Mouse (Mus musculus) liver, embryonic 12.5 days (tissue): ENCODE data around the gene Furin. TPM values are rescaled to one million over a fixed set of nuclear protein-coding genes. Genes with fewer than 3 reads are reported as not detected.
A peak's percentile ranks its signal among the peaks of the same experiment; 100 is the strongest.

Experiments used
- ATAC-seq: fragments of 200-750 bp; cut with Nextera tagmentation; 2 replicates; pipeline ENCODE4 v1.8.0; 2017; ENCODE audit warnings: moderate number of reproducible peaks, mild to moderate bottlenecking, moderate library complexity
- H3K27ac ChIP-seq: fragments of 300-500 bp; sonication (generic); 2 replicates; pipeline ENCODE4 v1.5.1; 2016; ENCODE audit warnings: mild to moderate bottlenecking
- H3K27me3 ChIP-seq: fragments of 300-500 bp; sonication (generic); replicated peaks from 2 replicates; pipeline ENCODE4 v1.6.1; 2016; ENCODE audit warnings: mild to moderate bottlenecking, moderate library complexity
- H3K36me3 ChIP-seq: fragments of 300-500 bp; sonication (generic); 2 replicates; pipeline ENCODE4 v1.6.1; 2016; ENCODE audit warnings: mild to moderate bottlenecking, moderate library complexity
- H3K4me1 ChIP-seq: fragments of 300-500 bp; sonication (generic); 2 replicates; pipeline ENCODE4 v1.6.1; 2016
- H3K4me2 ChIP-seq: fragments of 300-500 bp; sonication (generic); 2 replicates; pipeline ENCODE4 v1.6.1; 2016; ENCODE audit warnings: mild to moderate bottlenecking, moderate library complexity
- H3K4me3 ChIP-seq: fragments of 300-500 bp; sonication (generic); 2 replicates; pipeline ENCODE4 v1.5.1; 2016; ENCODE audit warnings: mild to moderate bottlenecking, moderate library complexity
- H3K9ac ChIP-seq: fragments of 300-500 bp; sonication (generic); 2 replicates; pipeline ENCODE4 v1.6.1; 2016; ENCODE audit warnings: mild to moderate bottlenecking, moderate library complexity
- H3K9me3 ChIP-seq: fragments of 300-500 bp; sonication (generic); replicated peaks from 2 replicates; pipeline ENCODE4 v1.6.1; 2016; ENCODE audit warnings: mild to moderate bottlenecking, moderate library complexity
- WGBS: fragments of 180-500 bp; shearing (Covaris S2); methylation state at CpG from one replicate; pipeline ENCODE4 v1.1.7; 2016; ENCODE audit not compliant: insufficient replicate concordance; 5-methylcytosine and 5-hydroxymethylcytosine counted together
- polyA plus RNA-seq: library from polyadenylated mRNA; unstranded; fragments of >200 nt; fragmentation: Nextera tagmentation; extraction: Ambion mirVana; gene quantifications from 2 replicates; pipeline ENCODE4 v1.2.1, GENCODE M21; 2016

Gene Furin
- polyA plus RNA-seq, 1 experiment from 2014 or later: 5.9 TPM

- no peak for ATAC-seq
- no peaks in the 10 kb centered on the region for H3K27me3 ChIP-seq
- 81% methylated on average over 9 of the region's 9 CpGs for WGBS
Measured at GRCm38 (mm10) chr7:80346173-80346572, 59.1 kb downstream of the Furin start.

DNA sequence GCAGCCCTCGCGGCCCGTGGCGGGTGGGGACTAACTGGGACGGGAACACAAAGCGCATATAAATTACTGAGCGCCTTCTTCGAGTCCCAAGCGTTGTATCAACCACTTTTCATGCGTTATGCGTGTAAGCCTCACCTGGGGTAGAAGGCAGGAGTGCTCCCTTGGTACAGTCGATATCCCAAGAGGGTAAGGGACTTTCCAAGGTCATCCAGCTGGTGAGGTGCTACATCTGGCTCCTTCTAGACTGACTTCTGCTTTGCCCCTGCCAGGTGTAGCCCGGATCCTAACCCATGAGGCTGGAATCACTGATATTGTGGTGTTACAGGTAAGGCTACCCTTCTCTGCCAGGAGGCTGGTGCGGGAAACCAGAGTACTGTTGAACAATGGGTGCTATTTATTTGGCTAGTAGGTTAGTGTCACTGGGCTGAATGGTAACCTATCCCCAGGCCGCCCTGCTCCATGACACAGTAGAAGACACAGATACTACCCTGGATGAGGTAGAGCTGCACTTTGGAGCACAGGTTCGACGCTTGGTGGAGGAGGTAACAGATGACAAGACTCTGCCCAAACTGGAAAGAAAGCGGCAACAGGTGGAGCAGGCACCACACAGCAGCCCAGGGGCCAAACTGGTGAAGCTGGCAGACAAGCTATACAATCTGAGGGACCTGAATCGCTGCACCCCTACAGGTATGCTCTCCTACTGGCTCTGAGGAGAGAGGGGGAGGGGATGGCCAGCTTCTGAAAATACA, 61.8 kb downstream of the Furin start:
- peak overlapping the region; percentile 73 for H3K4me2 ChIP-seq
- H3K9ac ChIP-seq: peak overlapping the region; percentile 76
- H3K27me3 ChIP-seq: no peaks in the 10 kb centered on the region
- 23% methylated on average over 19 of the region's 19 CpGs for WGBS
- peaks cover 59% of the 10 kb centered on the region for H3K4me1 ChIP-seq
- H3K36me3 ChIP-seq: peaks cover 4% of the 10 kb centered on the region; the same call in 1 of the 2 replicates
- H3K9me3 ChIP-seq: no peaks in the 10 kb centered on the region
- H3K27ac ChIP-seq: peak overlapping the region; percentile 70
- no peak for ATAC-seq
- peak overlapping the region; percentile 66 for H3K4me3 ChIP-seq

More at GRCm38 (mm10) chr7:80346173-80346572, 59.1 kb downstream of the Furin start:
- H3K9ac ChIP-seq: no peak overlapping the region
- no peaks in the 10 kb centered on the region for H3K9me3 ChIP-seq
- no peak overlapping the region for H3K4me3 ChIP-seq
- no peak overlapping the region for H3K4me2 ChIP-seq
- peaks cover 49% of the 10 kb centered on the region for H3K4me1 ChIP-seq
- H3K27ac ChIP-seq: no peak overlapping the region
- peaks cover 15% of the 10 kb centered on the region for H3K36me3 ChIP-seq

GRCm38 (mm10) chr7:80342858-80343257, 62.4 kb downstream of the Furin start, which contains the start of gene Hddc3:
TSS of gene Hddc3 (plus strand) at chr7:80343104.
- H3K4me2 ChIP-seq: peak within 1 kb of the TSS; percentile 73
- H3K4me1 ChIP-seq: peaks cover 55% of the 10 kb centered on the region
- H3K9me3 ChIP-seq: no peaks in the 10 kb centered on the region
- H3K4me3 ChIP-seq: peak within 1 kb of the TSS; percentile 66
- peak within 1 kb of the TSS; percentile 76 for H3K9ac ChIP-seq
- no peaks in the 10 kb centered on the region for H3K27me3 ChIP-seq
- peak within 1 kb of the TSS; percentile 70 for H3K27ac ChIP-seq
- peaks cover 9% of the 10 kb centered on the region for H3K36me3 ChIP-seq
- 1% methylated on average over 25 of the region's 25 CpGs for WGBS
- peak; percentile 14; the same call in 1 of the 2 replicates for ATAC-seq

DNA sequence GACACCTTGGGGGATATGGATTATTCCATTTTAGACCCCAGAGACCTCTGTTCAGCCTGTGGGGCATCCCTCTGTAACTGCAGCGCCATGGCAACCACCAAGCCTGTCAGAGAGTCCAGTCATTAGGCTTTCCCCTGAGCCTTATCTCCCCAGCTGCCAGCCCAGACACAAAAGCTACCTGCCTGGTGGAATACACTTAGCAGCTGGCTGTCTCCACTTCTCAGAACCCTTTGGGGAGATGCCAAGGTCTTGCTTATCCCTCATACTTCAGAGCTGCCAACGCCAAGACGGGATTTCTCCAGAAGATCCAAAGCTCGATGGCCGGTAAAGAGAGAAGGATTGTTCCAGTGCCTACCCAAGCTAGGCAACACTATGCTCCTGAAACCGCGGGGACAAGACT, 63.4 kb downstream of the Furin start:
- Histone ChIP-seq H3K36me3 (peaks cover 17% of the 10 kb centered on the region), H3K27me3 (no peaks in the 10 kb centered on the region), H3K9me3 (no peaks in the 10 kb centered on the region), H3K9ac (0 out of 2 replicates have a peak overlapping the region, but pooled peaks have one; percentile 13), H3K27ac (no peak overlapping the region), H3K4me3 (no peak overlapping the region), H3K4me2 (no peak overlapping the region), H3K4me1 (peaks cover 47% of the 10 kb centered on the region)
- ATAC-seq: no peak
- WGBS: 67% methylated on average over 7 of the region's 7 CpGs

- Histone ChIP-seq H3K4me2 (peak within 1 kb of the TSS; percentile 89), H3K36me3 (peaks cover 27% of the 10 kb centered on the region), H3K27me3 (no peaks in the 10 kb centered on the region), H3K9me3 (no peaks in the 10 kb centered on the region), H3K27ac (peak within 1 kb of the TSS; percentile 87), H3K9ac (peak within 1 kb of the TSS; percentile 78), H3K4me3 (peak within 1 kb of the TSS; percentile 69), H3K4me1 (peaks cover 41% of the 10 kb centered on the region)
- 4% methylated on average over 11 of the region's 11 CpGs for WGBS
- ATAC-seq: peak; percentile 52
Measured at GRCm38 (mm10) chr7:80340793-80341192, 64.4 kb downstream of the Furin start, which contains the start of gene Unc45a. TSS of gene Unc45a (minus strand) at chr7:80341005.

- H3K27me3 ChIP-seq: no peaks in the 10 kb centered on the region
- peak overlapping the region; percentile 89 for H3K4me2 ChIP-seq
- H3K27ac ChIP-seq: peak overlapping the region; percentile 87
- peak; percentile 98 for ATAC-seq
- peak overlapping the region; percentile 78 for H3K9ac ChIP-seq
- peaks cover 41% of the 10 kb centered on the region for H3K4me1 ChIP-seq
- H3K4me3 ChIP-seq: peak overlapping the region; percentile 69
- no peaks in the 10 kb centered on the region for H3K9me3 ChIP-seq
- peaks cover 32% of the 10 kb centered on the region for H3K36me3 ChIP-seq
- under 1% methylated on average over 45 of the region's 45 CpGs for WGBS
Measured at GRCm38 (mm10) chr7:80339793-80340628, 65.2 kb downstream of the Furin start.

- peaks cover 41% of the 10 kb centered on the region for H3K4me1 ChIP-seq
- 11% methylated on average over 17 of the region's 17 CpGs for WGBS
- H3K4me3 ChIP-seq: peak overlapping the region; percentile 69
- H3K36me3 ChIP-seq: peaks cover 38% of the 10 kb centered on the region
- ATAC-seq: no peak
- no peaks in the 10 kb centered on the region for H3K27me3 ChIP-seq
- peak overlapping the region; percentile 75; the same call in 1 of the 2 replicates for H3K27ac ChIP-seq
- no peaks in the 10 kb centered on the region for H3K9me3 ChIP-seq
- H3K9ac ChIP-seq: peak overlapping the region; percentile 78
- H3K4me2 ChIP-seq: peak overlapping the region; percentile 89
Measured at GRCm38 (mm10) chr7:80339371-80339770, 65.9 kb downstream of the Furin start.

Other genes with a start within 250 kb of the Furin start
- 16.9 and 17.9 TPM in 2 replicates for gene Sema4b, start 218.6 kb downstream of the Furin start, polyA plus RNA-seq
- 97.5 and 99.2 TPM in 2 replicates for gene Cib1, start 172.6 kb downstream of the Furin start, polyA plus RNA-seq
- 3.9 and 4.4 TPM in 2 replicates for gene Gdpgp1, start 172.6 kb downstream of the Furin start, polyA plus RNA-seq
- gene Ttll13, start 159.1 kb downstream of the Furin start, polyA plus RNA-seq: 0.61 and 1.0 TPM in 2 replicates
- gene Ngrn, start 144.2 kb downstream of the Furin start, polyA plus RNA-seq: 42.0 and 45.6 TPM in 2 replicates
- 9.0 and 11.4 TPM in 2 replicates for gene Vps33b, start 135.8 kb downstream of the Furin start, polyA plus RNA-seq
- 150 and 158 TPM in 2 replicates for gene Prc1, start 111.0 kb downstream of the Furin start, polyA plus RNA-seq
- gene Rccd1, start 81.0 kb downstream of the Furin start, polyA plus RNA-seq: 5.1 and 5.6 TPM in 2 replicates
- gene Unc45a, start 64.4 kb downstream of the Furin start, polyA plus RNA-seq: 17.1 and 17.3 TPM in 2 replicates
- gene Hddc3, start 62.3 kb downstream of the Furin start, polyA plus RNA-seq: 5.1 and 6.8 TPM in 2 replicates
- 5.8 and 6.5 TPM in 2 replicates for gene Man2a2, start 34.1 kb downstream of the Furin start, polyA plus RNA-seq
- gene Fes, start 17.5 kb downstream of the Furin start, polyA plus RNA-seq: 10.3 and 11.4 TPM in 2 replicates
- gene Blm, start 129.7 kb upstream of the Furin start, polyA plus RNA-seq: 47.2 and 47.8 TPM in 2 replicates